Mouse (Mus musculus) left cerebral cortex, postnatal 14 days (tissue): ENCODE data around the gene Gli2. TPM values are rescaled to one million over a fixed set of nuclear protein-coding genes. Genes with fewer than 3 reads are reported as not detected.
A peak's percentile ranks its signal among the peaks of the same experiment; 100 is the strongest.

Experiments
- DNase-seq, 2 experiments: peaks; one replicate each; pipeline ENCODE4 v3.0.0; 2021 to 2022; ENCODE audit warnings: low spot score in 2 of 2, mixed read lengths in 1 of 2
- intact Hi-C: fragments of 180-260 bp; cut with DNase I; formaldehyde crosslinking; loops from one replicate; pipeline ENCODE4 v1.15.1; 2025
- total RNA-seq, 2 experiments: library from RNA; stranded (reverse); gene quantifications; 2 replicates each; pipeline ENCODE4 v1.2.3; 2021

The Gli2 gene
- total RNA-seq, 2 experiments from 2014 or later: 3.3 to 3.8 TPM

DNA sequence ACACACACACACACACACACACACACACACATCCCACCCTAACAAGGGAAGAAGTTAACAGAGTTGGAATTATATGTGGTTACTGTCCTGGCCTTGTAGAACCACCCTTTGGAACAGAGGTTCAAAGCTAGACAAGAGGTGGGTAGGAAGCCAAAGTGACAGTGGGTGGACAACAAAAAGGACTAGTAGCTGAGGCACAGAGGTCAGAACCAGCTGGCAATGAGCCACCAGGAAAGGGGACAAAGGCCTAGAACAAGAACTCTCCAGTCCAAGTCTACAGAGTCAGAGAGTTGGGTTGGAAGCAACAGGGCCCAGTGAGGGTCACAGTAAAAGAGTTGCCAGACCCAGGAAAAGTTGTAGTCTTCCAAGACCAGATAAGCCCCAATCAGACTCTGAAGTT lies 34.4 kb downstream of the Gli2 start:
- intact Hi-C loops: no loop called here
- no peak for DNase-seq

DNA sequence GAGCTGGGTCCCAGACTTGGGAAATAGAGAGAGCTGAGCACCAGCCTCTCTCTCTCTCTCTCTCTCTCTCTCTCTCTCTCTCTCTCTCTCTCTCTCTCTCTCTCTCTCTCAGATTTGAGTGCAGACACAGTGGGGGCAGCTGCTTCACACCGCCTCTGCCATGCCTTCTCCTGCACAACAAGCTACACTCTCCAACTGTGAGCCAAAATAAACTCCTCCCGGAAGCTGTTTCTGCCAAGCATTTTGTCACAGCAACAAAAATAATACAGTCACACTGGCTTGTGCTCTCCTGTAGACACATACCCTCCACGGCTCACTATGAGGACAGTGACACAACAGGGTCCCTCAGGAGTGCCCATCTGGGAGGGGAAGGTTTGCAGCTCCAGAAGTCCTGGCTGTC lies 36.6 kb downstream of the Gli2 start:
- peak; percentile 48 to 64 for DNase-seq
- intact Hi-C loops: no loop called here

DNA sequence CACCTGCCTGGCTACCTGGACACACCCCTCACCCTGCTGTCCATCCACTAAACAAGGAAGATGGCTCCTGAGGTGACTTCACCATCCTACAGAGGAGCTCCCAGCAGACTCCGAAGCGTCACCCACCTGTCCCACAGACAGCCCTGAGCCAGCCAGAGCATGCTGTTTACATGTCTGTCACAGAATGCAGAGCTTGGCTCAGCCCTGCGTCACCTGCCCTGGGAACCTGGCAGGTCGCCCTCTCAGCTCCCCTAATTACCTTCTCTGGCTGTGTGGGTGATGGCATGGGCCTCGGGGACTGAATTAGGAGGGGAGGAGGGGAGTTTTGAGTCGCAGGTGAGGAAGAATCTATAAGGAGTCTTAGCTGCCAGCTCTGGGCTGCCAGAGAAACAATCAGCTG lies 38.3 kb downstream of the Gli2 start:
- DNase-seq: no peak
- intact Hi-C loops: no loop called here

DNA sequence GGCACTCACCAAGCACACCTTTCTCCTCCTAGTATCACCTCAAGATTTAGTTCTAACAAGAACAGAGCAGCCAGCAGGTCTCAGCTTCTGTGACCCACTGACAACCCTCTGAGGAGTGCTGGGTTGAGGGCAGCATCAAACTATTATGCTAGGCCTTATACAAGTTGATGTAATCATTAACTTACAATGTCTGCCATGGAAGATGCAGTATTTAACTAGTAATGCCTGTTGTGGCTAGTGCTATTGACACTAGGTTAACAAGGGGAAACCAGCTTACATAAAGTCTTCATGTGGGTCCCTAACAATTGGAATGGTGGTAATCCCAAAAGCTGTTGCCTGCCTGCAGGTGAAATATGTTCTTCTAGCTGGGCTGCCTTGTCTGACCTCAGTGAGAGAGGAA lies 44.5 kb downstream of the Gli2 start:
- intact Hi-C loops: no loop called here
- no peak for DNase-seq

DNA sequence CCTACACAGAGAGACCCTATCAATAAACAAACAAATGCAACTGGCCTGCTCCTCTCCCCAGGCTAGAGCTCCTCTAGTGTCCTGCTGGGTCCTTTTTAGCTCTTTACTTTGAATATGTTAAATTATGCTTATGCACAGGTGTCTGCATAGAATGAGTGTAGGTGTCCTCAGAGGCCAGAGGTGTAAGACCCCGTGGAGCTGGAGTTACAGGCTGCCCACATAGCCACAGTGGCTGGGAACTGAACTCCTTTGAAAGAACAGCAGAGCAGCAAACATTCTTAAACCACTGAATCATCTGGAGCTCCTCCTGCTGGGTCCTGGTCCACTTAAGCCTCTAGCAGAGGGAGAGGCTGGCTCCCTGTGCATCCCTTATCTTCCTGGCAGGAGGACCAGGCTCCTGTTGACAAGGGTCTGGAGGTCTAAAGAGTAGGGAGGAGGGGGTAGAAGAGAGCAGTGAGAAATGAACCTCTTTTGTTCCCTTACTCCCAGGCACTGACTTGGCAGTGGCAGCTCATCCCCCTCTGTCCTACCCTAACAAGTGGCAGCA lies 49.5 kb downstream of the Gli2 start:
- intact Hi-C loops: no loop called here

DNA sequence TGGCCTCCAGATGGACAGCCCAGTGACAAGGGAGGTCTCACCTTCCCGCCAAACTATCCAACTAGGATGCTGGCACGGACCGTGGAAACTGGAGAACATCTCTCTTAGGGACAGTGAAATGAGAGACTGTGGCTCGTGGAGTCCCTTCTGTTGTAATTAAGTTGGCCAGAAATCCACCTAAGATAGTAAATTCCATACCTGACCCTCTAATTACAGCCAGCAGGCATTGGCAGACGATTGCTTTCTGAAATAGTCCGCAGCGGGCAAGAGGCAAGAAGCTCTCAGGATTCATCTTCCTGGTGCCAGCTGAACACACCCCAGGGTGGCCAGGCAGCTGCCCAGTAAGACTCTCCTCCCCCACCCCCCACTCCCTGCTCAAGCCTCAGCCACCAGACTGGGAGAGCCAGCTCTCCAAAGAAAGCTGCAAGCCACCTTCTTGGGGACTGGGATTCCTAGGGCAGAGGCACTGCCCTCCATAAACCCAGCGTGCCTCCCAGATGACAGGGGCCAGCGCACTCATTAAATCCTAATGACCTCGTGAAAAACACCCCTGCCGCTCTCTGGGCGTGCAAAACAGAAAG lies 51.9 kb downstream of the Gli2 start:
- no peak for DNase-seq
- intact Hi-C loops: no loop called here

More for the DNA sequence above, 49.5 kb downstream of the Gli2 start:
- DNase-seq: no peak

DNA sequence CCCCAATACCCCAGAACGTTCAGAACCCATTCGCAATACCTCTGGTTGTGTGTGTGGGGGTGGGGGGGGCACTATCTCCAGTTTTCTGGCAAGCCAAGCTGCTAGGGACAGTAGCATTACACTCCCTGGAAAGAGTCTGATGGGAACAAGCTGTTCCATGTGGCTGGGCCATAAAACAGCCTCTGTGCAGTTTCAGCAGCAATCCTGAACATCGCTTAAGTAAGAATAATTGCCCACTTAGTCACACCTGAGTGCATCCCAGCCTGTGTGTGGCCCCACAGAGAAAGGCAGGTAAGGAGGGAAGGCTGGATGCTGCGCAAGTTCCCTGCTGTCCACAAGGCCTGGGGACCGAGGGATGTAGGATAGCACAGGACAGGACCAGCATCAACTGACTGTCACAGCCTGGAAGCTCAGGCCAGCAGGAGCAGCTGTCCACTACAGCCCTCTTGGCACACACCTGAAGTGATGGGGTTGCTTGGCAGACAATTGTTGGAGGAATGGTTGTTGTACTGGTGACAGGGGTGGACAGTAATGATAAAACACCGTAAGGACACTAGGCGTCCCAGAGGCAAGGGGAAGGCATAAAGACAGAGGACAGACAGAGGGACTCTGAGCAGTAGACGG lies 58.8 kb downstream of the Gli2 start:
- intact Hi-C loops: no loop called here
- DNase-seq: no peak

DNA sequence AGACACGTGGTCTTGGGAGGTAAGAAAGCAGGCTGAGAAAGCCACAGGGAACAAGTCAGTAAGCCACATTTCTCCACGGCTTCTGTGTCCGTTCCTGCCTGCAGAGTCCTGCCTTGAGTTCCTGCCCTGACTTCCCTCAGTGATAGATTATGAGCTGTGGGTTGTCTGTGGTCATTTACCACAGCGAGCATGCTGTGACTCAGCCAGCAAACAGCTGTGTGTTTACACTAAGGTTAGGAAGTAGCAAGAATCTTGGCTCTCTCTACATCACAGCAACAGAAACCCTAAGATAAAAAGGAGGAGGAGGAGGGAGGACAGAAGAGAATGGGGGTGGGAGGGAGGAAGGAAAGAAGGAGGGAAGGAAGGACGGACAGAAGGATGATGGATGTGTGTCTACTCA lies 59.6 kb downstream of the Gli2 start:
- intact Hi-C loops: no loop called here
- no peak for DNase-seq

DNA sequence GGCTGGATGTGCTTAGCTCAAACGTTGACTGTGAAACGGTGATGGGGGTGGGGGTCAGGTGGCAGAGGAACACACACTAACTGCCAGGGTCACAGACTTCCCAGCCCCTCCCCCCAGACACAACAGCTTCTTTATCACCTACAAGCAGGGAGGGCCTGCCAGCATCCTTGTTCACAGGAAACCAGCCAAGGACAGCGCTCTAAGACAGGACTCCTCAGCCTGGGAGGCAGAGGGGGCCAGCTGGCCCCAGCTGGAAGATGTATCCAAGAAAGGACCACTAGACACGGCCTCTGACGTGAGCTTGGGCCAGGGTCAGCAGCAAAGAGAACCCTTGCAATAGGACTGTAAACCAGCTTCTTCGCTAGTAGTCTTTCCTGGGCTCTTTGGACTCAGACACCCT lies 65.1 kb downstream of the Gli2 start:
- no peak for DNase-seq
- intact Hi-C loops: no loop called here

DNA sequence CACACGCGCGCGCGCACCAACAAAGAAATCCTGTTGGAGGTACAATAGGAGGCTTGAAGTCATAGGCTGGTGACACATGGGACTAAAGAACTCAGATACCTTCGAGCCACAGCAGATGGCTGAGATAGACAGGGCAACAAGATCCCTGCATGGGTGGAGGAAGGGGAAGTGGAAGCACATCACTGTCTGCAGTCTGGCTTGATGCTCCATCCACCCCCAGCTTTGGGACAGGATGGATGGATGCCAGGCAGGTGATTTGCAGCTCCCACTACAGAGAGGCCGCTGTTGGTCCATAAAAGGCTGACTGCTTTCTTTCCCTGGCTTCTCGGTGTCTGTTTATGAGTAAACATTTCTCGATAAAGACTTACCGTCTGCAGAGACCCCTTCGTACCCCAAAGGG lies 65.9 kb downstream of the Gli2 start:
- intact Hi-C loops: no loop called here
- DNase-seq: no peak

DNA sequence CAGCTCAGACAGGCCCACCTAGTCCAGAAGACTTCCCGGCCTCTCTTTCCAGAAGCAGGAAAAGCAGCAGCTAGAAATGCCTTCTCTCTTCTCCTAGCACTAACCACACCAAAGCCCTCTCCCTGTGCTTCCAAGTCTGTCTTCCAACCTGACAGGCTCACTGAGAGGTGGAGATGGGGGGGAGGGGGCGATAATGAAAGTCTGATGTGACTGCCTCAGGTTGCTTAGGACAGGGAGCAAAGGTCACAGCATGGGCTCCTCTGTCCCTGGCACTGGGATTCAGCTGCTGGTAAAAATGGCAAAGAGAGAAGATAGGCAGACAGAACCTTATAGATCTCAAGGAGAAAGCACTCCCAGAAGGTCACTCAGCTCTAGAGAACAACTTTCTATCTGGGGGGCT lies 70.0 kb downstream of the Gli2 start:
- intact Hi-C loops: no loop called here

DNA sequence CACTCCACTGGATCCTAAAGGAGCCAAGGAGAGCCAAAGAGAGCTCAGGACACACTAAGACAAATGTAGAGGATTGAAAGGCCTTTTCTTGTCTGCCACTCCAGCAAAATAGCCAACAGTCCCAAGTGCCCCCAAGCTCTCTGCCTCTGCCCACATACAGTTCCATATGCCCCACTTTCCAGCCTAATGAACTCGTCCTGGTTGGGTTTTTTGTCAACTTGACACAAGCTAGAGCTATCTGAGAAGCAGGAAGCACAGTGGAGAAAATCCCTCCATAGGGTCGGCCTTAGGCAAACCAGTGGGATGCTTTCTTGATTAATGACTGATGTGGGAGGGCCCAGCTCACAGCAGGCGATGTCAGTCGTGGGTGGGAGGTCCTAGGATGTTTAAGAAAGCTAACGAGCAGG lies 70.6 kb downstream of the Gli2 start:
- intact Hi-C loops: no loop called here
- no peak for DNase-seq

More for the DNA sequence above, 70.0 kb downstream of the Gli2 start:
- DNase-seq: no peak

DNA sequence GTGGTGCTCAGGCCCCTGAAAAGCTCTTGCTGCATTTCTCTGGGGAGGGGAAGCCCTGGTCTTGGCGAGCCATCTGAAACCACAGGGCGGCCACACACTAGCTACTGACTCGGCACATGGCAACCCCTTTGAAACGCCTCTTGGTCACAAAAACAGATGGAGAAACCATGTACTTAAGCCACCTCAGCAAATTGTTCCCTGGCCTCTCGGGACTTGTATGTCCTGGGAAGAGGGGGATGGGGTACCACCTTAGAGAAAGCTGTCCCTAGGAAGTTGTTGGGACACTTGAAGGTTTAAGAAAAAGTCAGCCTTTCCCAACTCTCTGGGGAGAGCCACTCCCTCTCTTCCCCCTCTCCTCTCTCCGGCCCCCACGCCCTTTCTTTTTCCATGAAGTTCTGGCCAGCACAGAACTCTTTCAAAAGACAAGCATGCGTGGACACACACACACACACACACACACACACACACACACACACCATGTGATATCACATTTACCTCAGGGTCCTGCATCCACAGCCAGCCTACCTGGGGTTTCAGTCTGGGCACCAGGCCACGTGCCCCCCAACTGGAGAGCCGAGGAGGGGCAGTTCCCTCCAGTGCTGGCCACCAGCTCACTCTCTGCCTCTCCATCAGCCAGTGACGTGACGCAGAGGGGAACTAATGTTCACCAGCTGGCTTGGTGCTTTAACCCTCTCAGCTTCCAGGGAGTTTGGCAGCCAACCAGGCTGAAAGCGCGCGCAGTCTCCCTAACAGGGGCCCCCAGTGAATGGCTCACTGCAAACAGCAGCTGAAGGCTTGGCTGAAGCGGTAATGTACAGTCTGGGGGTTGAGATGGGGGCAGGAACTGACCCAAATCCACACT lies 71.2 kb downstream of the Gli2 start:
- intact Hi-C loops: no loop called here
- DNase-seq: peak; percentile 41 to 55

DNA sequence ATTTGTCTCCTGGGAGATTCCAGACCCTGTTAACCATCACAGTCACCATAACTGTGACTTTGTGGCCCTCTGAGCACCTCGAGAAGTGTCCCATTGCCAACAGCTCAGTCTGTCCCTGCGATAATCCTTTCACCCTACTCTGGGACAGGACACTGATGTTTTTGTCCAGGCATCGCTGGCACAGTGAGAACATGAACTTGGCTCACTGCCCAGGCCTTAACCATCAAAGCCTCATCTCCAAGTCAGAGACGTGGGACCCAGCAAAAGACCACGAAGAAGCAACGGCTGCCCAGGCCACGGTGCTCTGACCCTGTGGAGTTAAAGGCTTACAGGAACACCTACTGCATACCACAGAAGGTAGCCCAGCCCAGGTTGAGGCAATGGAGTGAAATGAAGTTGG lies 72.8 kb downstream of the Gli2 start:
- DNase-seq: peak; percentile 15 to 24
- intact Hi-C loops: no loop called here

DNA sequence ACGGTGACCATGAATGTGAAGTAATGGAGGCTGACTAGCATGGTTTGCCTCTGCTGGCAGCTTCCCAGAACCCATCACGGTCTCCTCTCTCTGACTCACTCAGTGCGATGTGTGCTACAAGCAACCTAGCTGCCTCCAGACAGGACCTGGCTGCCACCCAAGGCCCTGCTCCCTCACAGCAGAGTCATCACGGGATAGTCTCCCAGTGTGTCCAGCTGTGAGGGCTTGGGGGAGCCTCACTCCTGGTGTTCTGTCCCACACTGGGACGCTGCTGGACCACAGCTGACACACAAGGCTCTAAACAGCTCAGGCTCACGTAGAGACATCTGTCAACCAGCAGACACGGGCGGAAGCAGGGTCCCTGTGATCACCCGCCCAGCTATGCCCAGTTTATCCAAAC lies 76.8 kb downstream of the Gli2 start:
- intact Hi-C loops: no loop called here
- DNase-seq: peak; percentile 38 to 51

DNA sequence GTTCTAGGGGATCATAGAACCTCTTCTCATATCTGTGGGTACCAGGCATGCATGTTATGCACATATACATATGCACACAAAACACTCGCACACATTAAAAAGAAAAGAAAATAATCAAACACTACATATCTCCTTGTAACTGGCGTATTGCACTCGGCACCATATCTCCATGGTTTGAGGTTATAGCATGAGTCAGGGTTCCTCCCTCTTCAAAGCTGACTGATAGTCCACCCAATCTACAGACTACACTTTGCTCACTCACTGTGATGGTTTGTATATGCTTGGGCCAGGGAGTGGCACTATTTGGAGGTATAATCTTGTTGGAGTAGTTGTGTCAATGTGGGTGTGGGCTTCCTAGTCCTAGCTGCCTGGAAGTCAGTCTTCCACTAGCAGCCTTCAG lies 78.0 kb downstream of the Gli2 start:
- intact Hi-C loops: no loop called here
- DNase-seq: no peak

DNA sequence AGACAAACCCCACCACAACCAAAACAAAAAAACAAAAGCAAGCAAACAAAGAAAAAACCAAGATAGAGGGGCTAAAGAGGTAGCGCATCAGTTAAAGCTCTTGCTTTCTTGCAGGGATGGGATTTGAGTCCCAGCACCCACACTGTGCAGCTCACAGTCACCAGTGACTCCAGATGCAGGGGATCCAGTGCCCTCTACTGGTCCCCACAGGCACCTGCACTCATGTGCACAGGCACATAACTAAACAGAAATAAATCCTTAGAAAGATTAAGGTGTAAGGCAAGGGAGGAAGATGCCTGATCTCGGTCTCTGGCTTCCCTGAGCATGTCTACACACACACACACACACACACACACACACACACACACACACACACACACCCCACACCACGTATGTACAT lies 83.4 kb downstream of the Gli2 start:
- intact Hi-C loops: no loop called here
- no peak for DNase-seq

DNA sequence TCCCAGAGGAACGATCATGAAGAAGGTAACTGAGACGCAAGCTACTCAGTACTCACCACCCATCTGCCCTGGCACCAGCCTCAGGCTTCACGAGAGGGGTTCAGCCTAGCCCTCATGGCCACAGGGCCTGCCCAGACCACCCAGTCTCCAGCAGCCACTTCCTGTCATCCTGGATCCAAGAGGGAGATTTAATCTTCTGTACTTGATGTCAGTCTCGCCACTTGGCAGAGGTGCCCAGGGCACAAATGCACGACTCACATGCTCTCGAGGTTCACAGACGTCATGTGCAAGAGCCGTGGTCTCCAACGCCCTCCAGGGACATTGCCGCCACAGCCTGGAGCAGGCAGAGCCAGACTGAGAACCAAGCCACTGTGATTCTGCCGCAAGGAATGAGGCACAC lies 84.0 kb downstream of the Gli2 start:
- no peak for DNase-seq
- intact Hi-C loops: no loop called here

DNA sequence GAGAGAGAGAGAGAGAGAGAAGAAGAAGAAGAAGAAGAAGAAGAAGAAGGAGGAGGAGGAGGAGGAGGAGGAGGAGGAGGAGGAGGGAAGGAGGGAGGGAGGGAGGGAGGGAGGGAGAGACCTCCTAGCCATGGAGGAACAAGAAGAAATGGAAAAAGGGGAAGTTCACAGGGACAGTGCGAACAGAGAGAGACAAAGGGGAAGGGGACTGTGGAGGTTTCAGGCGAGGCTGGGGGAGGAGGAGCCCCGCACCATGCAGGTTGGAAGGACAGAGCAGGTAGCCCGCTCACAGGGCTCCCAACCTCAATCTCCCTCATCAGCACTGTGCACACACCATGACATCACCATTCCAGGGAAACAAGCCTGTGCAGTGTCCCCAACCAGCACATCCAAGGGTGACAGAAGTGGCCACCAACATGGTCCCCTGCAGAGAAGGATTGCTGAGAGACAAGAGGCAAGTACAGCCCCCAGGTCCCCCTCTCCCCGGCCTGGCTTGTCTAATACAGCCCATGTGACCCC lies 84.7 kb downstream of the Gli2 start:
- intact Hi-C loops: no loop called here
- DNase-seq: no peak

DNA sequence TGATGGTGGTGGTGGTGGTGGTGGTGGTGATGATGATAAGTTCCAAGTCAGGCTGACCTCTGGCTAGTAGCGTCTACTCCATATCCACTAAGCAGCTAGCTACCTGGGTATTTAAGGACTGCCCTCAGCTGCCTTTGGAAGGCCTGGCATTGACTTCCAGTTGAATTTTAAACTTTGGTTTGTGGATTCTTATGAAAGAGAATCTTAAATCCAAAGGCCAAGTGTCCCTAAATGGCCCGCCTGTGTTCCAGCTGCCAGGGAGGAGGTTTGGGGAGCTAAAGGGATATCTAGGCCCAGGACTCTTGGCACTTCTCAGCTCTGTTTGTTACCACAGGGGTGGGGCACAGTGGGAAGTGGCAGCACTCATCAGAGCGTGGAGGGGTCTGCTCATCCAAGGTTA lies 85.4 kb downstream of the Gli2 start:
- no peak for DNase-seq
- intact Hi-C loops: no loop called here
